In genomic region chr2:166082661-166083060, GRCm38 (mm10) we compare ENCODE assay signal across 17 mouse cellular contexts.
DNase-seq lines count a peak whose midpoint lies in the region; ATAC-seq and TF ChIP-seq lines count a peak whose summit lies in the region.
"Had no signal": no experiment of that assay in that cellular context is flagged by ENCODE, and none has a peak within 500 bp of the region (broad histone marks: within the 10 kb centered on the region; RNA-seq: fewer than 3 reads in every experiment).

No protein-coding gene starts in this region.

- no peak for ATAC-seq in embryonic facial prominence, embryonic 12.5 days (ENCODE audit: insufficient number of reproducible peaks, insufficient read depth, low FRiP score, low TSS enrichment)
- ATAC-seq in heart, embryonic 13.5 days (ENCODE audit: extremely low read depth, insufficient number of reproducible peaks, low FRiP score, low TSS enrichment): no peak
- 0 out of 2 replicates have a peak, but pooled peaks have one; percentile 10 for ATAC-seq in hindbrain, embryonic 11.5 days (ENCODE audit: low FRiP score)
- no peak for ATAC-seq in hindbrain, embryonic 16.5 days
- ATAC-seq in stomach, postnatal 0 days (ENCODE audit: low FRiP score, low TSS enrichment): no peak
- ATAC-seq: activated CD4-positive, CD25-positive, alpha-beta regulatory T cell, adult 4 months; forebrain, postnatal 0 days; hindbrain, postnatal 0 days; intestine, embryonic 15.5 days; liver, embryonic 12.5 days; midbrain, embryonic 13.5 days had no signal

- no peak for TF ChIP-seq EP300 in stomach, postnatal 0 days (optimal IDR thresholded peaks at IDR 0.05)

- H3K9me3 ChIP-seq in embryonic facial prominence, embryonic 12.5 days: no peaks in the 10 kb centered on the region
- H3K9me3 ChIP-seq in embryonic facial prominence, embryonic 10.5 days: no peaks in the 10 kb centered on the region
- no peaks in the 10 kb centered on the region for H3K9me3 ChIP-seq in heart, embryonic 13.5 days
- H3K9me3 ChIP-seq in hindbrain, embryonic 11.5 days (ENCODE audit: control insufficient read depth, low read length): no peaks in the 10 kb centered on the region
- no peaks in the 10 kb centered on the region for H3K9me3 ChIP-seq in hindbrain, embryonic 16.5 days (ENCODE audit: control insufficient read depth, low read length)
- H3K9me3 ChIP-seq in stomach, postnatal 0 days (ENCODE audit: control insufficient read depth, low read length): no peaks in the 10 kb centered on the region
- H3K9me3 ChIP-seq: forebrain, embryonic 10.5 days; hindbrain, embryonic 10.5 days; intestine, embryonic 15.5 days; liver, embryonic 12.5 days; midbrain, embryonic 13.5 days had no signal

- no peak overlapping the region for H3K9ac ChIP-seq in embryonic facial prominence, embryonic 12.5 days
- H3K9ac ChIP-seq in heart, embryonic 13.5 days: peak overlapping the region; percentile 47
- H3K9ac ChIP-seq in hindbrain, embryonic 11.5 days (ENCODE audit: low read depth, low read length): no peak overlapping the region
- H3K9ac ChIP-seq in hindbrain, embryonic 16.5 days (ENCODE audit: low read depth, low read length): no peak overlapping the region
- H3K9ac ChIP-seq in stomach, postnatal 0 days (ENCODE audit: low read length): peak overlapping the region; percentile 2; the same call in 1 of the 2 replicates
- H3K9ac ChIP-seq: forebrain, postnatal 0 days; intestine, embryonic 15.5 days; liver, embryonic 12.5 days; liver, postnatal 0 days; midbrain, embryonic 13.5 days had no signal

- TF ChIP-seq CTCF in stomach, postnatal 0 days (IDR thresholded peaks at IDR 0.05; ENCODE audit: low read depth): no peak

- no peaks in the 10 kb centered on the region for H3K4me1 ChIP-seq in embryonic facial prominence, embryonic 12.5 days
- H3K4me1 ChIP-seq in embryonic facial prominence, embryonic 10.5 days: peaks cover 32% of the 10 kb centered on the region
- peaks cover 46% of the 10 kb centered on the region for H3K4me1 ChIP-seq in heart, embryonic 13.5 days
- H3K4me1 ChIP-seq in hindbrain, embryonic 11.5 days (replicated peaks; ENCODE audit: control insufficient read depth, insufficient read depth, low read length): no peaks in the 10 kb centered on the region
- H3K4me1 ChIP-seq in hindbrain, embryonic 16.5 days (ENCODE audit: control insufficient read depth, insufficient read depth, low read depth, low read length): no peaks in the 10 kb centered on the region
- 0 out of 2 replicates have a peak, but pooled peaks cover 3% of the 10 kb centered on the region for H3K4me1 ChIP-seq in stomach, postnatal 0 days (replicated peaks; ENCODE audit: control insufficient read depth, insufficient read depth)

- H3K27ac ChIP-seq in embryonic facial prominence, embryonic 12.5 days: peak overlapping the region; percentile 7; the same call in 1 of the 2 replicates
- no peak overlapping the region for H3K27ac ChIP-seq in embryonic facial prominence, embryonic 10.5 days (replicated peaks)
- H3K27ac ChIP-seq in heart, embryonic 13.5 days (replicated peaks): peak overlapping the region; percentile 99; the same call in 1 of the 2 replicates
- H3K27ac ChIP-seq in hindbrain, embryonic 11.5 days (ENCODE audit: low read depth, low read length): no peak overlapping the region
- H3K27ac ChIP-seq in hindbrain, embryonic 16.5 days (ENCODE audit: low read depth, low read length): no peak overlapping the region
- H3K27ac ChIP-seq in stomach, postnatal 0 days (replicated peaks): no peak overlapping the region
- H3K27ac ChIP-seq: forebrain, embryonic 10.5 days; hindbrain, embryonic 10.5 days; hindbrain, postnatal 0 days; intestine, embryonic 15.5 days; liver, embryonic 12.5 days; macrophage; midbrain, embryonic 13.5 days had no signal

- no peak for DNase-seq in embryonic facial prominence, embryonic 10.5 days (ENCODE audit: low spot score)
- no peak for DNase-seq in heart, postnatal 14 days
- no peak for DNase-seq in hindbrain, embryonic 11.5 days (ENCODE audit: low spot score)
- no peak for DNase-seq in stomach, postnatal 0 days (ENCODE audit: low spot score)

- H3K4me3 ChIP-seq in embryonic facial prominence, embryonic 12.5 days: no peak overlapping the region
- no peak overlapping the region for H3K4me3 ChIP-seq in embryonic facial prominence, embryonic 10.5 days
- no peak overlapping the region for H3K4me3 ChIP-seq in heart, embryonic 13.5 days
- H3K4me3 ChIP-seq in hindbrain, embryonic 11.5 days (ENCODE audit: low read depth, low read length): no peak overlapping the region
- H3K4me3 ChIP-seq in hindbrain, embryonic 16.5 days (ENCODE audit: low read length): no peak overlapping the region
- H3K4me3 ChIP-seq in stomach, postnatal 0 days (ENCODE audit: low read depth, low read length): no peak overlapping the region
- H3K4me3 ChIP-seq: forebrain, embryonic 10.5 days; hindbrain, embryonic 10.5 days; intestine, embryonic 15.5 days; liver, embryonic 12.5 days; midbrain, embryonic 13.5 days had no signal

- no peak overlapping the region for H3K4me2 ChIP-seq in embryonic facial prominence, embryonic 12.5 days (replicated peaks)
- no peak overlapping the region for H3K4me2 ChIP-seq in heart, embryonic 13.5 days
- no peak overlapping the region for H3K4me2 ChIP-seq in hindbrain, embryonic 11.5 days (replicated peaks; ENCODE audit: low read depth, low read length)
- no peak overlapping the region for H3K4me2 ChIP-seq in hindbrain, embryonic 16.5 days (ENCODE audit: low read length)
- H3K4me2 ChIP-seq in stomach, postnatal 0 days (replicated peaks; ENCODE audit: low read depth): no peak overlapping the region
- H3K4me2 ChIP-seq: intestine, embryonic 15.5 days; liver, embryonic 12.5 days; midbrain, embryonic 13.5 days had no signal

- 89% methylated on average over 10 of the region's 10 CpGs for WGBS in embryonic facial prominence, embryonic 12.5 days
- 84% methylated on average over 10 of the region's 10 CpGs for WGBS in embryonic facial prominence, embryonic 10.5 days
- WGBS in heart, embryonic 13.5 days: 72% methylated on average over 10 of the region's 10 CpGs
- WGBS in hindbrain, embryonic 11.5 days: 76% methylated on average over 10 of the region's 10 CpGs
- 82% methylated on average over 10 of the region's 10 CpGs for WGBS in hindbrain, embryonic 16.5 days
- 78% methylated on average over 10 of the region's 10 CpGs for WGBS in stomach, postnatal 0 days

- intact Hi-C loops in heart, postnatal 14 days (cut with DNase I): no loop called here

- peaks cover 96% of the 10 kb centered on the region for H3K36me3 ChIP-seq in embryonic facial prominence, embryonic 12.5 days
- peaks cover 98% of the 10 kb centered on the region for H3K36me3 ChIP-seq in embryonic facial prominence, embryonic 10.5 days (replicated peaks)
- peaks cover 71% of the 10 kb centered on the region for H3K36me3 ChIP-seq in heart, embryonic 13.5 days
- no peaks in the 10 kb centered on the region for H3K36me3 ChIP-seq in hindbrain, embryonic 11.5 days (ENCODE audit: control insufficient read depth, insufficient read depth, low read length)
- no peaks in the 10 kb centered on the region; the same call in 1 of the 2 replicates for H3K36me3 ChIP-seq in hindbrain, embryonic 16.5 days (ENCODE audit: control insufficient read depth, insufficient read depth, low read length)
- H3K36me3 ChIP-seq in stomach, postnatal 0 days (ENCODE audit: control insufficient read depth, insufficient read depth, low read length): 0 out of 2 replicates have a peak, but pooled peaks cover 6% of the 10 kb centered on the region
- H3K36me3 ChIP-seq: liver, embryonic 12.5 days had no signal

- H3K27me3 ChIP-seq in embryonic facial prominence, embryonic 12.5 days: no peaks in the 10 kb centered on the region
- no peaks in the 10 kb centered on the region for H3K27me3 ChIP-seq in embryonic facial prominence, embryonic 10.5 days (replicated peaks; ENCODE audit: low read depth, poor library complexity, severe bottlenecking)
- H3K27me3 ChIP-seq in heart, embryonic 13.5 days (replicated peaks): no peaks in the 10 kb centered on the region
- no peaks in the 10 kb centered on the region for H3K27me3 ChIP-seq in hindbrain, embryonic 11.5 days (ENCODE audit: control insufficient read depth, insufficient read depth, low read length)
- no peaks in the 10 kb centered on the region for H3K27me3 ChIP-seq in hindbrain, embryonic 16.5 days (replicated peaks; ENCODE audit: control insufficient read depth, insufficient read depth, low read length)
- H3K27me3 ChIP-seq in stomach, postnatal 0 days (ENCODE audit: control insufficient read depth, insufficient read depth, low read length): no peaks in the 10 kb centered on the region
- H3K27me3 ChIP-seq: intestine, embryonic 15.5 days; liver, embryonic 12.5 days; midbrain, embryonic 13.5 days had no signal

Comparison
In these comparisons a context has a peak if more than half of its experiments do, and no peak if none do; other contexts are left out.
1. H3K27ac ChIP-seq: peak in embryonic facial prominence, embryonic 12.5 days (single experiment) and heart, embryonic 13.5 days (single experiment); none in embryonic facial prominence, embryonic 10.5 days (single experiment), hindbrain, embryonic 11.5 days (single experiment), hindbrain, embryonic 16.5 days (single experiment) and stomach, postnatal 0 days (single experiment).
2. H3K9ac ChIP-seq: peak in heart, embryonic 13.5 days (single experiment) and stomach, postnatal 0 days (single experiment); none in embryonic facial prominence, embryonic 12.5 days (single experiment), hindbrain, embryonic 11.5 days (single experiment) and hindbrain, embryonic 16.5 days (single experiment).